Mouse (Mus musculus) kidney, embryonic 16.5 days (tissue): ENCODE measurements at regions not wholly inside any gene's neighbourhood (a gene's known extent, or its start where the extent isn't known, plus 50 kb on each side); places are given as distances from the start of the nearest gene placed in this dataset.

Experiments used
- ATAC-seq: fragments of 200-750 bp; cut with Nextera tagmentation; 2 replicates; pipeline ENCODE4 v1.8.0; 2017; ENCODE audit warnings: moderate TSS enrichment; ENCODE audit not compliant: low FRiP score, low TSS enrichment
- H3K27ac ChIP-seq: fragments of 300-500 bp; sonication (generic); 2 replicates; pipeline ENCODE4 v1.5.1; 2014; ENCODE audit warnings: low read length
- H3K27me3 ChIP-seq: fragments of 300-500 bp; sonication (generic); 2 replicates; pipeline ENCODE4 v1.6.1; 2014; ENCODE audit warnings: low read length, control low read depth, mixed read lengths; ENCODE audit not compliant: insufficient read depth
- H3K36me3 ChIP-seq: fragments of 300-500 bp; sonication (generic); 2 replicates; pipeline ENCODE4 v1.6.1; 2014; ENCODE audit warnings: low read length, control low read depth, mixed read lengths; ENCODE audit not compliant: insufficient read depth
- H3K4me1 ChIP-seq: fragments of 300-500 bp; sonication (generic); 2 replicates; pipeline ENCODE4 v1.6.1; 2014; ENCODE audit warnings: low read length, control low read depth, mixed read lengths; ENCODE audit not compliant: insufficient read depth
- H3K4me2 ChIP-seq: fragments of 300-500 bp; sonication (generic); replicated peaks from 2 replicates; pipeline ENCODE4 v1.6.1; 2014; ENCODE audit warnings: low read depth, low read length
- H3K4me3 ChIP-seq: fragments of 300-500 bp; sonication (generic); 2 replicates; pipeline ENCODE4 v1.5.1; 2014; ENCODE audit warnings: mild to moderate bottlenecking, low read length
- H3K9ac ChIP-seq: fragments of 300-500 bp; sonication (generic); replicated peaks from 2 replicates; pipeline ENCODE4 v1.6.1; 2014; ENCODE audit warnings: low read length
- H3K9me3 ChIP-seq: fragments of 300-500 bp; sonication (generic); 2 replicates; pipeline ENCODE4 v1.6.1; 2016; ENCODE audit warnings: low read length, control low read depth
- WGBS: fragments of 180-500 bp; shearing (Covaris S2); extraction: QIAGEN DNeasy Blood & Tissue Kit; methylation state at CpG from one replicate; pipeline ENCODE4 v1.1.7; 2014; 5-methylcytosine and 5-hydroxymethylcytosine counted together

DNA sequence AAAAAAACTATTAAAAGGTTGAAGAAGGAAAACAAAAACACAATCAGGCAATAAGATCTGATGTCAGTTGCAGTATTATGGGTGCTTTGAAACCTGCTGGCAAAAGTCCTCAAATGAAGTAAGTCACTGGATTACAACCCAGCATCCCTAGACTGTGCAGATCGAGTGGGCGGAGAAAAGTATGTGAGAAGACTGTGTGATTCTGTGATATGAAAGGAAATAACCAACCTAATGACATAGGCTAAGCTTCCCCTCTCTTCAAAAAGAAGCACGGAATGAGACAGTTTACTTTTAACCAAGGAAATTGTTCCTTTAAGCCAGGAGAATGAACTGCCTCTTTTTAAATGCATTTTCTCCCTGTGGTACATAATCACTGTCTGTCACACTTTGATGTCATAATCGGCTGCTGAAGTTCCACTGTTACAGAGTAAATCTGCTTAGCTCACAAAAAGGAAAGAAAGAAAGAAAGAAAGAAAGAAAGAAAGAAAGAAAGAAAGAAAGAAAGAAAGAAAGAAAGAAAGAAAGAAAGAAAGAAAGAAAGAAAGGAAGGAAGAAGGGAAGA lies 833.6 kb upstream of the Epha7 start:
- Histone ChIP-seq H3K4me1 (no peaks in the 10 kb centered on the region), H3K36me3 (no peaks in the 10 kb centered on the region), H3K4me3 (no peak overlapping the region), H3K9me3 (no peaks in the 10 kb centered on the region), H3K4me2 (no peak overlapping the region), H3K27ac (no peak overlapping the region), H3K9ac (no peak overlapping the region), H3K27me3 (no peaks in the 10 kb centered on the region)
- 67% methylated on average over 4 of the region's 4 CpGs for WGBS
- ATAC-seq = no peak

DNA sequence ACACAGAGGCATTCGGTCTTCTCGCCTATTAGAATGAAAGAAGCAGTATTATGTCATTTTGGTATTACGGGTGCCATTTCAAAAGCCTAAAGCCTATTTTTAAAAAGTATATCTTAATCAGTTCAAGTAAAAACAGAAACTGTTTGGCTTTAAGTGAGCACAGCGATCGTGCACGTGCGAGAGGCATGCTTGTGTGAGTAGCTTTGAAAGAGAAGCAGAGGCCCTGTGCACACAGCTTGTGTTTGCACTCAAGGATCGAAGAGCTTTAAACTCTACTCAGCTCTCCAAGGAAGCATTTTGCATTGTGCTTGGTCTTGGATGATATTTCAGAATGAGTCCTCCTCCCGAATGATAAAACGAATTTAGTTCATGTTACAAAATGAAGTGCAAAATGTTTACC lies 833.1 kb upstream of the Epha7 start:
- no peak overlapping the region for H3K4me3 ChIP-seq
- no peak for ATAC-seq
- WGBS = 91% methylated on average over 10 of the region's 10 CpGs
- no peak overlapping the region for H3K9ac ChIP-seq
- H3K9me3 ChIP-seq = no peaks in the 10 kb centered on the region
- no peak overlapping the region for H3K4me2 ChIP-seq
- no peak overlapping the region for H3K27ac ChIP-seq
- no peaks in the 10 kb centered on the region for H3K27me3 ChIP-seq
- H3K4me1 ChIP-seq = no peaks in the 10 kb centered on the region
- H3K36me3 ChIP-seq = no peaks in the 10 kb centered on the region

DNA sequence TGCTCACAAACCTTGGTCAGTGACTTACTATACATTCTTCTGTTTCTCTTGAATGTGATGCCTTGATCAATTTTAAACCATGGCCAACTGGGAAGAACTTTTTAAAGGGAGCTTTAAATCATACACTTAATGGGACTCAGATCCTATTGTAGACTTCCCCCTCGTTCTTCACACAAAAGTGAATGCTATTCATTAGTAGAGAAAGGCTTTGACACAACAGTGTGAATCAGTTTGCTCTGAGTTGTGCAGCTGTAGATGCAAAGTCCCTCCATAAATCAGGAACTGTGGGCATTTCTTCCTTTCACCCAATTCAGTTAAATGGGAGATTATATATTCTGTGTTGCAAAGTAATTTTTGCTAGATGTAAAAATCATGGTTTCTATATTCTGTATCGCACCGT lies 831.6 kb upstream of the Epha7 start:
- no peak overlapping the region for H3K9ac ChIP-seq
- H3K27me3 ChIP-seq = no peaks in the 10 kb centered on the region
- H3K4me3 ChIP-seq = no peak overlapping the region
- no peak overlapping the region for H3K27ac ChIP-seq
- no peak overlapping the region for H3K4me2 ChIP-seq
- WGBS = 74% methylated on average over 3 of the region's 3 CpGs
- H3K4me1 ChIP-seq = no peaks in the 10 kb centered on the region
- ATAC-seq = no peak
- no peaks in the 10 kb centered on the region for H3K36me3 ChIP-seq
- H3K9me3 ChIP-seq = no peaks in the 10 kb centered on the region

DNA sequence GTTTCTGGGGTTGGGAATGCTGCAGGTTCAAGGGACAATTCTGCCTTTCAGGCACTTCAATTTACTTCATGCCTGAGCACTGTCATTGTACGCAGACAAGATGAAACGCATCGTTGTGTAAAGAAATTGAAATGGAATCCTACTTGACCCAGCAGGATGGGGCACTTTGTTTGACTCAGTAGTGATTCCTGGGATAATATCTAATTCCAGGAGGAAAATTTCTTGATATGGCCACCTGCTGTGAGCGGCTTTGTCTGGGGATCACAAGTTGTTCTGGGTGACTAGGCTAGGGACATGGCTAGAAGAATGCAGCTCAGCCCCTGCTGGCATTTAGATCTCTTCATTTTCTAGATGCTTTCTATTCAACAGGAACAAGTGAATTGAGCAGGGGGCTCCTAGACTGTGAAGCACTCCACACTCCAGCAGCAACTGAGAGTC lies 824.9 kb upstream of the Epha7 start:
- Histone ChIP-seq H3K9me3 (no peaks in the 10 kb centered on the region), H3K4me1 (no peaks in the 10 kb centered on the region), H3K27me3 (no peaks in the 10 kb centered on the region), H3K36me3 (no peaks in the 10 kb centered on the region), H3K4me2 (no peak overlapping the region), H3K4me3 (no peak overlapping the region), H3K27ac (no peak overlapping the region), H3K9ac (no peak overlapping the region)
- ATAC-seq = no peak
- WGBS = 60% methylated on average over 4 of the region's 4 CpGs

DNA sequence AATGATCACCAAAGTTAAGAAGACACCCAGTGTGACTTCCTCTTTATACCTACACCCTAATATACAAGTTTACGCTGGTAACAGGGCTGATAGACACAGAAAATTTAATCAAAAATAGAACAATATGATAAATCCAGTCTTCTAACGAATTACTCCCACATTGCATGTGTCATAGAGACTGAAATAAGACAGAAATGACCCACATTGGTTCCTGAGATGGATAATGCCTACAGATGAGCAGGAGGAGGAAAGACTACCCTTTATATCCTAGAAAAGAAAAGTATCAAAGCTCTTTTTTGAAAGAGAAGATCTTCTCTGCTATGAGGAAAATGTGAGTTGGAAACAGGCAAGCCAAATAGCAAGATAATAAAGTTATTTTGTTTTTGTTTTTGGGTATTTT lies 818.5 kb upstream of the Epha7 start:
- Histone ChIP-seq H3K27ac (no peak overlapping the region), H3K9me3 (no peaks in the 10 kb centered on the region), H3K27me3 (no peaks in the 10 kb centered on the region), H3K36me3 (no peaks in the 10 kb centered on the region), H3K9ac (no peak overlapping the region), H3K4me3 (no peak overlapping the region), H3K4me1 (no peaks in the 10 kb centered on the region), H3K4me2 (no peak overlapping the region)
- WGBS = 65% methylated on average over 2 of the region's 2 CpGs
- no peak for ATAC-seq

DNA sequence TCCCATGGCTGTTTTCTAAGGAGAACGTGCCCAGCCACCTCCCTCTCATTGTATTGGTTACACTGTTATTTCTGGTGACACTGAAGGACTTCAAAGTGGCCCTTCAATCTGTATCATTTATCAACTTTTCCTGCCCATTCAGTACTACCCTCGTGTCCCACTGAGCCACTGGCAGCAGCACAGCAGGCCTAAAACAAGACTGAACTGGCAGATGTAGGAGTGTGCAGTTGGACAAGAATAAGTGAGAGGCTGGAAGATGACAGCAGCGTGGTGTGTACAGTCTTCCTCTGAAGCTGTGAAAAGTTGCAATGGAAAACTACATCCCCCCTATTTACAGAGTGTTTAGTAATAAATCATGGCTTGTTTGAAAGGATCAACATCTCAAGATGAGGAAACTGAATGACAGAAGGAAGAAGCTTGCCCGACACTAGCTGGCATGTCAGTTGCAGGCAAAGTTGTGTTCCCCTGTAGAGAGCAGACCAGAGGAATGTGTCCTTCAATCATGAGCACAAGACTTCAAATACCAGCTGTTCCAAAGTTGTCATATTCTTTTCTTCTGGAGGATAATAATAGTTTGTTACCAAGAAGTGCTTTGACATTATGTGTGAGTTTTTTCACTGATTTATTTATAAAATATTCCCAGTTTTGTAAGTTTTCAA lies 811.0 kb upstream of the Epha7 start:
- 54% methylated on average over 4 of the region's 4 CpGs for WGBS
- H3K4me1 ChIP-seq = no peaks in the 10 kb centered on the region
- no peak for ATAC-seq

More for the DNA sequence above, 811.0 kb upstream of the Epha7 start:
- no peaks in the 10 kb centered on the region for H3K9me3 ChIP-seq
- no peak overlapping the region for H3K9ac ChIP-seq
- no peaks in the 10 kb centered on the region for H3K36me3 ChIP-seq
- H3K27ac ChIP-seq = no peak overlapping the region
- H3K27me3 ChIP-seq = no peaks in the 10 kb centered on the region
- H3K4me3 ChIP-seq = no peak overlapping the region
- H3K4me2 ChIP-seq = no peak overlapping the region
